Mouse (Mus musculus): ENCODE data around the gene Ifna4. TPM values are rescaled to one million over a fixed set of nuclear protein-coding genes. Genes with fewer than 3 reads are reported as not detected.
A peak's percentile ranks its signal among the peaks of the same experiment; 100 is the strongest.

Gene Ifna4
- polyA plus RNA-seq, 1 experiment from 2014 or later: not detected

DNA sequence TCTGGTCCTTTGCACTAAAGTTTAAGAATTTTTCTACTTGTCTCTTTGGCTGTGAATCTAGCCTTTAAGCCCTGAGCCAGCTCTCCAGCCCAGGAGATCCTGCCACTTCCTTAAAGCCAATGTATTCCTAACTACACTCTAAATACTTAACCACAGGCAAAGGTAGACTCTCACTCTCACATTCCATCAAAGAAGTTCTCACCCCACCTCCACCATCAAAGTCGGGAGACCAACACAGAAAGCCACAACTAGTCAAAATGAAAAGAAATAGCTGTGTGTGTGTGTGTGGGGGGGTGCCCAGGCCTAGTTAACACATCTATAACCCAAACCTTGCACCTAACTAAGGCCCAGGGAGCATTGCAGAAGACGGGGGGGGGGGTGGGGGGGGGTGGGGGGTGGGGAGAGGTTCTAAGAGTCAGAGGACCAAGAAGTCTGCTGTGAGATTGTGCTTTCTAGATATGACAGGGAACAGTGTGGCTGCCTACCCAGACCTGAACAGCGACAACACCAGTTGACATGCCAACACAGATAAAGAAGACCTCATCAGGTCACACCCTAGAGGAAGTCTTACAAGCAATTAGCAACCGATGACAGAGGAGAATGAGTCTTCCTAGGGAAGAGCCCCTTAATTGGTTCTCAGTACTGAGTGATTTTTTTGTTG lies 33.9 kb downstream of the Ifna4 start:
- ATAC-seq (replicated peaks; ENCODE audit: low FRiP score, low read depth) (no peak), DNase-seq (ENCODE audit: low spot score) (no peak)
- TF ChIP-seq CTCF (IDR thresholded peaks at IDR 0.05; ENCODE audit: low read depth): no peak
- no peak overlapping the region for H3K4me2 ChIP-seq (ENCODE audit: low read length)
- no peaks in the 10 kb centered on the region for H3K4me1 ChIP-seq (replicated peaks; ENCODE audit: insufficient read depth, low read length)
- H3K36me3 ChIP-seq (ENCODE audit: insufficient read depth, low read length): no peaks in the 10 kb centered on the region
- 68% methylated on average over 4 of the region's 4 CpGs for WGBS
- no peak overlapping the region for H3K27ac ChIP-seq
- H3K4me3 ChIP-seq (replicated peaks; ENCODE audit: low read depth, low read length): no peak overlapping the region
- H3K9ac ChIP-seq (ENCODE audit: low read depth, low read length): no peak overlapping the region
- no peaks in the 10 kb centered on the region for H3K27me3 ChIP-seq (ENCODE audit: insufficient read depth, low read length)
- H3K9me3 ChIP-seq (replicated peaks; ENCODE audit: low read length): no peaks in the 10 kb centered on the region

DNA sequence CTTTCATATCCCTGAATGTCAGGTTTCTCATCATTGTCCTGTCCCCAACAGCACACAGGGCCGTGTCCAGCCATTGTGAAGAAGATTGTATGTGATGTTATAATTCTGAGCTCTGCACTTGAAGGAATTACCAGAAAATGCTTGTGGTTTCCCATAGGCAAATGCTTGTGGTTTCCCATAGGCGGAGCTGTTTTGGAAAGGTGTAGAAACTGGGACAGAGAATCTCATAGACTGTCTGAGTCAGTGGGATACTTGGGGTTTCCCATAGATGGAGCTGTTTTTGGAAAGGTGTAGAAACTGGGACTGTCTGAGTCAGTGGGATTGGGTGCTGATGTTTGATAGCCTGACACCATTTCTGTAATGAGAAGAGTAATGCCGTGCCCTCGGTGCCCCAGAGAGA lies 34.9 kb downstream of the Ifna4 start:
- DNase-seq (ENCODE audit: low spot score) (no peak), ATAC-seq (replicated peaks; ENCODE audit: low FRiP score, low read depth) (no peak)
- no peak overlapping the region for H3K9ac ChIP-seq (ENCODE audit: low read depth, low read length)
- no peaks in the 10 kb centered on the region for H3K36me3 ChIP-seq (ENCODE audit: insufficient read depth, low read length)
- no peak overlapping the region for H3K4me3 ChIP-seq (replicated peaks; ENCODE audit: low read depth, low read length)
- no peaks in the 10 kb centered on the region for H3K27me3 ChIP-seq (ENCODE audit: insufficient read depth, low read length)
- TF ChIP-seq CTCF (IDR thresholded peaks at IDR 0.05; ENCODE audit: low read depth): peak; percentile 14; the same call in 1 of the 2 replicates
- H3K4me1 ChIP-seq (replicated peaks; ENCODE audit: insufficient read depth, low read length): no peaks in the 10 kb centered on the region
- H3K9me3 ChIP-seq (replicated peaks; ENCODE audit: low read length): no peaks in the 10 kb centered on the region
- H3K4me2 ChIP-seq (ENCODE audit: low read length): no peak overlapping the region
- no peak overlapping the region for H3K27ac ChIP-seq
- 87% methylated on average over 4 of the region's 4 CpGs for WGBS

DNA sequence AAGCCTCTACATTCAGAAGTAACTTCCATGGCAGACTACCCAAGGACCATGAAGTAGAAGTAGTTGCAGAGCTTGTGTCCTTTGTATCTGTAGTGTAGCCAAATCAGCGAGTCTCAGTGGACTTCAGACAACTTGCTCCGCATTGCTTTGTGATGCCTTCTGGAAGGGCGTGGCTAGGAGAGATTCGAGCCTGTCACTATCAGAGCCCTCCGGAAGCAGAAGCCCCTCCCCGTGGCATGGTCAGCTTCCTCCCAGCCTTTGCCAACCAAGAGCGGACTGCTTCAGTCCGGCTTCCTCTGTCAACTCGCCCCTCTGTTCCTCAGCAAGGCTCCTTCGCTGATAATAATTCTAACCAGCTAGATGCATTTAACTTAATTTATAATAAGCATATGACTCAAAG lies 36.6 kb downstream of the Ifna4 start:
- Histone ChIP-seq H3K9ac (ENCODE audit: low read depth, low read length) (no peak overlapping the region), H3K27me3 (ENCODE audit: insufficient read depth, low read length) (no peaks in the 10 kb centered on the region), H3K9me3 (replicated peaks; ENCODE audit: low read length) (no peaks in the 10 kb centered on the region), H3K36me3 (ENCODE audit: insufficient read depth, low read length) (no peaks in the 10 kb centered on the region), H3K4me2 (ENCODE audit: low read length) (no peak overlapping the region), H3K4me1 (replicated peaks; ENCODE audit: insufficient read depth, low read length) (no peaks in the 10 kb centered on the region), H3K4me3 (replicated peaks; ENCODE audit: low read depth, low read length) (no peak overlapping the region), H3K27ac (no peak overlapping the region)
- ATAC-seq (replicated peaks; ENCODE audit: low FRiP score, low read depth) (peak; percentile 79), DNase-seq (ENCODE audit: low spot score) (no peak)
- TF ChIP-seq CTCF (IDR thresholded peaks at IDR 0.05; ENCODE audit: low read depth): no peak
- WGBS: 42% methylated on average over 10 of the region's 10 CpGs

DNA sequence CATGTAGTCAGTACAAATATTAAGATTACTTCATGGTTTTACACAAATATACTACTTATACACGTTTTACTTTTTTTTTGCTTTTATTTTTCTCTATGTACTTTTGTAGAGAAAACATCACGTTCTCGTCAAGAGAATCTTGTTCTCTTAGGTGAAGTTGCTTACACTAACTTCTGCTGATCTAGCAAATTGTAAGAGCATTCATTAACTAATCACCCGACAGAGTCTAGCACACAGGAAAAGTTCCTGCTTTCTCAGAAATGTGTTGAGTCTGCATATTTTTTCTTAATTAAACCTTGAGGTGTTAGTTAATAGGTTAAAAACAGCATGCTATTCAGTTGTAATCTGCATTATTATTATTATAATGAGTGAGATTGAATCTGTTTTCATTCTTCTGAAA lies 37.1 kb downstream of the Ifna4 start:
- H3K9me3 ChIP-seq (replicated peaks; ENCODE audit: low read length): no peaks in the 10 kb centered on the region
- 64% methylated on average over 4 of the region's 4 CpGs for WGBS
- H3K27ac ChIP-seq: no peak overlapping the region
- H3K4me1 ChIP-seq (replicated peaks; ENCODE audit: insufficient read depth, low read length): no peaks in the 10 kb centered on the region
- no peaks in the 10 kb centered on the region for H3K36me3 ChIP-seq (ENCODE audit: insufficient read depth, low read length)
- ATAC-seq (replicated peaks; ENCODE audit: low FRiP score, low read depth) (no peak), DNase-seq (ENCODE audit: low spot score) (no peak)
- H3K4me2 ChIP-seq (ENCODE audit: low read length): no peak overlapping the region
- no peak overlapping the region for H3K4me3 ChIP-seq (replicated peaks; ENCODE audit: low read depth, low read length)
- H3K27me3 ChIP-seq (ENCODE audit: insufficient read depth, low read length): no peaks in the 10 kb centered on the region
- no peak for TF ChIP-seq CTCF (IDR thresholded peaks at IDR 0.05; ENCODE audit: low read depth)
- H3K9ac ChIP-seq (ENCODE audit: low read depth, low read length): no peak overlapping the region

DNA sequence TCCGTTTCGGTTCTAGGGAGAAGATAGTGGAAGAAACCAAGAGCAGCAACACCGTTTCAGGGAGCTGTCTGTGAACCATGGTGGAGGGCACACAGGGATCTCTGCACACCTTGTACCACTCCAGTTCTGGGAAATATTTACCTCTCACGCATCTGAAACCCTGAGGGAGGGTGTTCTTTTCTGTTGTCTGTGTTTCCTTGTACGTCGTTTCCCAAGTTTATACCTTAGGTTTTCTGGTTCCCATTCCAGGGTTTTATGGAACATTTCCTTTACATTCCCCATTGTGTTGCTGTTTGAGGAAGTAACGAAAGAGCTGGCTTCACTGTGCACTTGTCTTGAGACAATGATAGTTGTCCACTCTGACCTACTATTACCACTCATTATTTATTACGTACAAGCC lies 38.4 kb downstream of the Ifna4 start, which contains the start of gene Ifne:
Gene Ifne (minus strand): TSS at position 101 of the 400 bp plus-strand sequence.
- DNase-seq (ENCODE audit: low spot score): no peak
- 82% methylated on average over 8 of the region's 8 CpGs for WGBS
- Histone ChIP-seq H3K36me3 (ENCODE audit: insufficient read depth, low read length) (no peaks in the 10 kb centered on the region), H3K4me2 (ENCODE audit: low read length) (no peak within 1 kb of the TSS), H3K4me1 (replicated peaks; ENCODE audit: insufficient read depth, low read length) (no peaks in the 10 kb centered on the region), H3K9me3 (replicated peaks; ENCODE audit: low read length) (no peaks in the 10 kb centered on the region), H3K27me3 (ENCODE audit: insufficient read depth, low read length) (no peaks in the 10 kb centered on the region), H3K4me3 (replicated peaks; ENCODE audit: low read depth, low read length) (no peak within 1 kb of the TSS), H3K27ac (no peak within 1 kb of the TSS), H3K9ac (ENCODE audit: low read depth, low read length) (no peak within 1 kb of the TSS)
- no peak for ATAC-seq (replicated peaks; ENCODE audit: low FRiP score, low read depth)
- TF ChIP-seq CTCF (IDR thresholded peaks at IDR 0.05; ENCODE audit: low read depth): no peak

DNA sequence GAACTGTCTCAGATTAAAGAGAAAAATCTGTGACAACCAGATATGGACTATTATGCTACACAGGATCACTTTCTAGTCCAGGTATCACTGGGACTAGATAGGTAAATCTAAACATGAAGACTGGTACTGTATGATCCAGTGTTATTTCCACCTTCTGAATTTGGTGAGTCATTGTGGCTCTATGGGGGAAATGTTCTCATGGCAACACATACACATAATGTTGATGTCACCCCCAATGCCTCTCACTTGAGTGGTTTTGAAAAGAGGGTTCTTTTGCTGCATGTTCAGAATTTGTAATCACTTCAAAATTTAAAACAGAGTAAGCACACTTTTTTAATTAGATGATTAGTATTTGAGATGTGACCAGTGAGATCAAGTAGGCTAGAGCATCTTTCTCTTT lies 46.6 kb downstream of the Ifna4 start:
- Histone ChIP-seq H3K4me2 (ENCODE audit: low read length) (no peak overlapping the region), H3K4me1 (replicated peaks; ENCODE audit: insufficient read depth, low read length) (no peaks in the 10 kb centered on the region), H3K9me3 (replicated peaks; ENCODE audit: low read length) (no peaks in the 10 kb centered on the region), H3K27ac (no peak overlapping the region), H3K4me3 (replicated peaks; ENCODE audit: low read depth, low read length) (no peak overlapping the region), H3K27me3 (ENCODE audit: insufficient read depth, low read length) (no peaks in the 10 kb centered on the region), H3K9ac (ENCODE audit: low read depth, low read length) (no peak overlapping the region), H3K36me3 (ENCODE audit: insufficient read depth, low read length) (no peaks in the 10 kb centered on the region)
- ATAC-seq (replicated peaks; ENCODE audit: low FRiP score, low read depth) (no peak), DNase-seq (ENCODE audit: low spot score) (no peak)
- no peak for TF ChIP-seq CTCF (IDR thresholded peaks at IDR 0.05; ENCODE audit: low read depth)

Other genes starting within 250 kb of the Ifna4 start
- gene Ifna9, start 249.5 kb upstream of the Ifna4 start, polyA plus RNA-seq (2015; fragmentation: Nextera tagmentation; extraction: Ambion mirVana): not detected in 2 replicates
- gene Ifna12, start 238.5 kb upstream of the Ifna4 start, polyA plus RNA-seq (2015; fragmentation: Nextera tagmentation; extraction: Ambion mirVana): not detected in 2 replicates
- not detected in 2 replicates for gene C87499, start 207.4 kb upstream of the Ifna4 start, polyA plus RNA-seq (2015; fragmentation: Nextera tagmentation; extraction: Ambion mirVana)
- gene Ifna13, start 197.4 kb upstream of the Ifna4 start, polyA plus RNA-seq (2015; fragmentation: Nextera tagmentation; extraction: Ambion mirVana): not detected in 2 replicates
- gene Ifna16, start 164.9 kb upstream of the Ifna4 start, polyA plus RNA-seq (2015; fragmentation: Nextera tagmentation; extraction: Ambion mirVana): not detected in 2 replicates
- gene Ifna2, start 157.9 kb upstream of the Ifna4 start, polyA plus RNA-seq (2015; fragmentation: Nextera tagmentation; extraction: Ambion mirVana): not detected in 2 replicates
- not detected in 2 replicates for gene Ifnab, start 150.5 kb upstream of the Ifna4 start, polyA plus RNA-seq (2015; fragmentation: Nextera tagmentation; extraction: Ambion mirVana)
- gene Gm26566, start 120.1 kb upstream of the Ifna4 start, polyA plus RNA-seq (2015; fragmentation: Nextera tagmentation; extraction: Ambion mirVana): 0.38 and 0.49 TPM in 2 replicates
- 84.2 and 86.5 TPM in 2 replicates for gene Klhl9, start 119.4 kb upstream of the Ifna4 start, polyA plus RNA-seq (2015; fragmentation: Nextera tagmentation; extraction: Ambion mirVana)
- gene Gm13271, start 87.0 kb upstream of the Ifna4 start, polyA plus RNA-seq (2015; fragmentation: Nextera tagmentation; extraction: Ambion mirVana): 0.29 TPM in 1 of 2 replicates, not detected in the other
- gene Gm13283, start 81.7 kb upstream of the Ifna4 start, polyA plus RNA-seq (2015; fragmentation: Nextera tagmentation; extraction: Ambion mirVana): 0.49 and 0.71 TPM in 2 replicates
- gene Gm13290, start 68.0 kb upstream of the Ifna4 start, polyA plus RNA-seq (2015; fragmentation: Nextera tagmentation; extraction: Ambion mirVana): 0.49 TPM in 1 of 2 replicates, not detected in the other
- gene Gm13289, start 64.9 kb upstream of the Ifna4 start, polyA plus RNA-seq (2015; fragmentation: Nextera tagmentation; extraction: Ambion mirVana): not detected in 2 replicates
- gene Gm13272, start 62.0 kb upstream of the Ifna4 start, polyA plus RNA-seq (2015; fragmentation: Nextera tagmentation; extraction: Ambion mirVana): not detected in 2 replicates
- 0.14 and 0.46 TPM in 2 replicates for gene Ifnz, start 59.7 kb upstream of the Ifna4 start, polyA plus RNA-seq (2015; fragmentation: Nextera tagmentation; extraction: Ambion mirVana)
- not detected in 2 replicates for gene Gm13276, start 56.2 kb upstream of the Ifna4 start, polyA plus RNA-seq (2015; fragmentation: Nextera tagmentation; extraction: Ambion mirVana)
- not detected in 2 replicates for gene Gm13277, start 53.2 kb upstream of the Ifna4 start, polyA plus RNA-seq (2015; fragmentation: Nextera tagmentation; extraction: Ambion mirVana)
- not detected in 2 replicates for gene Gm13278, start 50.3 kb upstream of the Ifna4 start, polyA plus RNA-seq (2015; fragmentation: Nextera tagmentation; extraction: Ambion mirVana)
- gene Gm13275, start 47.4 kb upstream of the Ifna4 start, polyA plus RNA-seq (2015; fragmentation: Nextera tagmentation; extraction: Ambion mirVana): not detected in 2 replicates
- not detected in 2 replicates for gene Gm13279, start 44.5 kb upstream of the Ifna4 start, polyA plus RNA-seq (2015; fragmentation: Nextera tagmentation; extraction: Ambion mirVana)
- 1.3 TPM in 1 of 2 replicates, not detected in the other for gene Gm13285, start 42.2 kb upstream of the Ifna4 start, polyA plus RNA-seq (2015; fragmentation: Nextera tagmentation; extraction: Ambion mirVana)
- not detected in 2 replicates for gene Gm13287, start 38.6 kb upstream of the Ifna4 start, polyA plus RNA-seq (2015; fragmentation: Nextera tagmentation; extraction: Ambion mirVana)
- gene Gm13288, start 36.3 kb upstream of the Ifna4 start, polyA plus RNA-seq (2015; fragmentation: Nextera tagmentation; extraction: Ambion mirVana): 0.09 TPM in 1 of 2 replicates, not detected in the other
- gene Ifna7, start 25.6 kb upstream of the Ifna4 start, polyA plus RNA-seq (2015; fragmentation: Nextera tagmentation; extraction: Ambion mirVana): not detected in 2 replicates
- not detected in 2 replicates for gene Ifna11, start 21.9 kb upstream of the Ifna4 start, polyA plus RNA-seq (2015; fragmentation: Nextera tagmentation; extraction: Ambion mirVana)
- not detected in 2 replicates for gene Ifna6, start 14.4 kb upstream of the Ifna4 start, polyA plus RNA-seq (2015; fragmentation: Nextera tagmentation; extraction: Ambion mirVana)
- not detected in 2 replicates for gene Ifna5, start 6.3 kb upstream of the Ifna4 start, polyA plus RNA-seq (2015; fragmentation: Nextera tagmentation; extraction: Ambion mirVana)
- not detected in 2 replicates for gene Ifna1, start 8.2 kb downstream of the Ifna4 start, polyA plus RNA-seq (2015; fragmentation: Nextera tagmentation; extraction: Ambion mirVana)
- not detected in 2 replicates for gene Ifne, start 38.3 kb downstream of the Ifna4 start, polyA plus RNA-seq (2015; fragmentation: Nextera tagmentation; extraction: Ambion mirVana)

Measured in kidney, postnatal 0 days (tissue).